Mouse (Mus musculus) adrenal gland, postnatal 25 days (tissue): ENCODE results near the gene Tmem63b. TPM values are rescaled to one million over a fixed set of nuclear protein-coding genes. Genes with fewer than 3 reads are reported as not detected.

Experiments
- DNase-seq: peaks from one replicate; pipeline ENCODE4 v3.0.0; 2021; ENCODE audit warnings: mixed read lengths
- total RNA-seq: library from RNA; stranded (reverse); gene quantifications from 2 replicates; pipeline ENCODE4 v1.2.3, GENCODE M21; 2021

The Tmem63b gene
- total RNA-seq, 1 experiment from 2014 or later, result 51.6 TPM

GRCm38 (mm10) chr17:45706796-45707195, 20.1 kb upstream of the Tmem63b start:
- no peak for DNase-seq

GRCm38 (mm10) chr17:45703187-45703586, 16.5 kb upstream of the Tmem63b start:
- DNase-seq, result no peak

GRCm38 (mm10) chr17:45702254-45702653, 15.5 kb upstream of the Tmem63b start:
- no peak for DNase-seq

- DNase-seq, result no peak
Measured at GRCm38 (mm10) chr17:45701236-45701591, 14.5 kb upstream of the Tmem63b start.

GRCm38 (mm10) chr17:45700496-45701235, 14.0 kb upstream of the Tmem63b start:
- DNase-seq, result no peak

GRCm38 (mm10) chr17:45699039-45699740, 12.5 kb upstream of the Tmem63b start:
- DNase-seq, result no peak

- no peak for DNase-seq
Measured at GRCm38 (mm10) chr17:45698368-45698767, 11.7 kb upstream of the Tmem63b start.

GRCm38 (mm10) chr17:45696981-45697380, 10.3 kb upstream of the Tmem63b start:
- no peak for DNase-seq

GRCm38 (mm10) chr17:45695227-45696120, 8.8 kb upstream of the Tmem63b start:
- DNase-seq, result no peak

- no peak for DNase-seq
Measured at GRCm38 (mm10) chr17:45693812-45694565, 7.3 kb upstream of the Tmem63b start.

GRCm38 (mm10) chr17:45692159-45692558, 5.5 kb upstream of the Tmem63b start:
- DNase-seq, result no peak

GRCm38 (mm10) chr17:45690044-45690443, 3.3 kb upstream of the Tmem63b start:
- no peak for DNase-seq

GRCm38 (mm10) chr17:45689120-45689519, 2.4 kb upstream of the Tmem63b start:
- DNase-seq, result no peak

- DNase-seq, result peak; percentile 95
Measured at GRCm38 (mm10) chr17:45686093-45686619, 549 bp downstream of the Tmem63b start, which contains the start of gene Mrpl14. Mrpl14 (plus strand) TSS chr17:45686322.

GRCm38 (mm10) chr17:45685171-45686092, 1.3 kb downstream of the Tmem63b start:
- DNase-seq, result peak; percentile 54

- DNase-seq, result no peak
Measured at GRCm38 (mm10) chr17:45684667-45685131, 2.0 kb downstream of the Tmem63b start.

- no peak for DNase-seq
Measured at GRCm38 (mm10) chr17:45682843-45683242, 3.9 kb downstream of the Tmem63b start.

GRCm38 (mm10) chr17:45681588-45681987, 5.1 kb downstream of the Tmem63b start:
- no peak for DNase-seq

GRCm38 (mm10) chr17:45680391-45680980, 6.2 kb downstream of the Tmem63b start:
- no peak for DNase-seq

- peak; percentile 72 for DNase-seq
Measured at GRCm38 (mm10) chr17:45678106-45678505, 8.6 kb downstream of the Tmem63b start.
